Mouse (Mus musculus): ENCODE results near the gene Mgst3. TPM values are rescaled to one million over a fixed set of nuclear protein-coding genes. Genes with fewer than 3 reads are reported as not detected.

Mgst3 gene
- total RNA-seq, 2 experiments from 2014 or later: 114 to 117 TPM

DNA sequence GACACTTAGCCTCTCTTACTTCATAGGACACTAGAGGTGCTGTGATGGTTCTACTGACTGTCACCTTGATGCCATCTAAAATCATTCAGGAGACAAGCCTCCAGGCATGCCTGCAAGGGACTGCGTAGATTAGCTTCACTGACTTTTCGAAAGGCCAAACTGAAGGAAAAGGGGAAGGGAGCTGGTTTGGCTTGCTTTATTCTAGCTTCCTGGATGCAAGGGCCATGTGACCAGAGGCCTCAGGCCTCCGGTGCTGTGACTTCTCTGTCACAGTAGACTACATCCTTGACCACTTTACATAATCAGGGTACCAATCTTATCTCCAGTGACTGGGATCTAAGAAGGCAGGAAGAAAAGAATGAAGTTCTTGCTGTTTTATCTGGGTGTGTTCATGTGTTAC, 57.2 kb downstream of the Mgst3 start:
- intact Hi-C loops (cut with DNase I): loop anchor here (10.0 kb wide), 2 partner anchors 332 to 552 kb away; partner anchors contain the start of gene Fam78b
- no peak for DNase-seq (ENCODE audit: low spot score in 2 of 2)

DNA sequence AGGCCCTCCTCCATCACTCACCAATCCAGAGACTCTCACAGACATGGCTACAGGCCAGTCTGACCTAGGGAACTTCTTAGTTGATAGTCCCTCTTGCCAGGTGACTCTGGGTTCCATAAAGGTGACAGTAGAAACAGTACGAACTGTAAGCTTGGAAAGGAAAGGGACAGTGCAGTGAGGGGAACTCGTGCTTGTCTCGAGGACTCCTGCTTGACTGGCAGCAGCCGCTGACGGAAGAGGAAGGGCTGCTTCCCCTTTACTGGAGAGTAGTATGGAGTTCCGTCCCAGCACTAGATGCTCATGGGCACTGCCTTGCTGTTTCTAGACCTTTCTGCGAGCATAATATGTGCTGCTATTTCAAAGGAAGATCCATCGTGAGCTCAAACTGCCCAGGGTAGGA, 62.5 kb downstream of the Mgst3 start:
- DNase-seq (ENCODE audit: low spot score in 2 of 2): no peak
- intact Hi-C loops (cut with DNase I): loop anchor here (10.0 kb wide), 2 partner anchors 326 to 546 kb away; partner anchors contain the start of gene Fam78b

DNA sequence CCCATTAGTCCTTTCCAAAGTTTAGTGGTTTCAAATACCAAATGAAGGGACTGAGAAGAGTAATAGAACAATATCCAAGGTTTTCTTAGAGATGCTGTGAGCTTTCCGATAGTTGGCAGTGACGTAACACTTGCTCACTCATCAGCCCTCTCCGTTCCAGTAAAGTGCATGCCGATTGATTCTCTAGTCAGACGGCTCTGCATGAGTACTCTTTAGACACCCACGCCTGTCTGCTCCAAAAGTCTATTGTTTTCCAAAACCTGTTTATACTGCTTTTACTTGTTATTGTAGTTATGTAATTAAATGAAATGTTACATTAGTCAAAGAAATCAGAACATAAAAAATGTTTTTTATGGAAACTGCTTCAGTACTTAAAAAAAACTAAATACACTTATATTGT, 64.9 kb downstream of the Mgst3 start:
- intact Hi-C loops (cut with DNase I): no loop called here
- DNase-seq (ENCODE audit: low spot score in 2 of 2): no peak

Small RNA genes lying within 50 kb of the gene (microRNA-seq; reads per million reads assigned to microRNA genes)
- gene Gm25911: 0 to 0.34 reads per million in 2 experiments

Other genes starting within 250 kb of the Mgst3 start
- 10 to 100 TPM; 44.6 to 46.9 TPM for gene Uck2, start 108.5 kb downstream of the Mgst3 start, total RNA-seq (2021)
- gene Tmco1, start 85.5 kb downstream of the Mgst3 start, total RNA-seq (2021): 10 to 100 TPM; 48.7 to 51.7 TPM
- 10 to 100 TPM; 15.2 to 16.8 TPM for gene Aldh9a1, start 43.9 kb downstream of the Mgst3 start, total RNA-seq (2021)
- gene Lrrc52, start 72.9 kb upstream of the Mgst3 start, total RNA-seq (2021): not detected
- gene Rxrg, start 204.5 kb upstream of the Mgst3 start, total RNA-seq (2021): 10 to 100 TPM in 1 of 2 experiments, 1 to 10 TPM in 1; 7.9 to 19.3 TPM

Measured in left cerebral cortex, postnatal 25 days (tissue).